Mouse (Mus musculus): ENCODE data around the gene Gdf3.
"Not testable (repeated sequence)": the region's sequence is repeated elsewhere in the genome, so short reads cannot be mapped to it uniquely, and the experiment has no call there.

The Gdf3 gene

DNA sequence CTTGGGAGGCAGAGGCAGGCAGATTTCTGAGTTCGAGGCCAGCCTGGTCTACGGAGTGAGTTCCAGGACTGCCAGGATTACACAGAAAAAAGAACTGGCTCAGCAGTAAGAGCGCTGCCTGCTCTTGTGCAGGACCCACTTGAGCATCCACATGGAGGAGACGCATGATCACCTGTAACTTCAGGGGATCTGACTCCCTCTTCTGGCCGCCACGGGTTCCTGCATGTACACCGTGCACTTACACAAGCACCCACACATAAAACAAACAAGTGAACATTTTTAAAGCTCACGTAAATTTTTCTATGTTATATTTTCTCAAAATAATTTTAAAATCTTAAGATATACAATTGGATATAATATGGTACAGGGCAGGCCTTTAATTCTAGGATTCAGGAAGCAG lies 4.4 kb downstream of the Gdf3 start:
- DNase-seq (ENCODE audit: low spot score): no peak

DNA sequence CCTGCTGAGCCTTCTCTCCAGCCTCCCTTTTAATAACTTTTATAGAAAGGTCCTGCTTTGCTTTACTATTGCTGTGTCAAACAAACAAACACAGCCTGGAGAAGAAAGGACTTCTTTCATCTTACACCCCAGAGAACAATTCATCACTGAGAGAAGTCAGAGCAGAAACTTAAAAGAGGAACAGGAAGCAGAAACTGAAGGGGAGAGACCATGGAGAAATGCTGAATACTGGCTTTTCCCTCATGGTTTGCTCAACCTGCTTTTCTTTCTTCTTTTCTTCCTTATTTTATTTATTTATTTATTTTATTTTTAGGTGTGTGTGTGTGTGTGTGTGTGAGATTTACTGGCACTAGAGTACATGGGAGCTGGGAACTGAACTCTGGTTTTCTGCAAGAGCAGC lies 5.6 kb downstream of the Gdf3 start:
- no peak for DNase-seq (ENCODE audit: low spot score)

DNA sequence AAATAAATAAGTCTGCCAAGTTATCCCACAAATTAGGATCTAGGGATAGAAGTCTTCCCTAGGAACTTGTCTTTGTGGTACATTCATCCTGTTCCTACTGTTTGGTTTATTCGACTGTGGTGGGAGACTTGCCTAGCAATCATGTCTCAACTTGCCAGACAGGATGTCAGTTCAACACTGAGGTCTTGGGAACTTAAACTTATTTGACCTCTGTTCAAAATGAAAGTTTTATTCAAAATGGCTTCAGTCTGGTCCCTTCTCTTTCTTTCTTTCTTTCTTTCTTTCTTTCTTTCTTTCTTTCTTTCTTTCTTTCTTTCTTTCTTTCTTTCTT lies 6.9 kb downstream of the Gdf3 start:
- no peak for DNase-seq (ENCODE audit: low spot score)

GRCm38 (mm10) chr6:122602242-122602991 lies 7.5 kb downstream of the Gdf3 start, which contains the start of gene Apobec1:
TSS of gene Apobec1 (minus strand) at chr6:122602444.
- DNase-seq (ENCODE audit: low spot score): peak; percentile 76

DNA sequence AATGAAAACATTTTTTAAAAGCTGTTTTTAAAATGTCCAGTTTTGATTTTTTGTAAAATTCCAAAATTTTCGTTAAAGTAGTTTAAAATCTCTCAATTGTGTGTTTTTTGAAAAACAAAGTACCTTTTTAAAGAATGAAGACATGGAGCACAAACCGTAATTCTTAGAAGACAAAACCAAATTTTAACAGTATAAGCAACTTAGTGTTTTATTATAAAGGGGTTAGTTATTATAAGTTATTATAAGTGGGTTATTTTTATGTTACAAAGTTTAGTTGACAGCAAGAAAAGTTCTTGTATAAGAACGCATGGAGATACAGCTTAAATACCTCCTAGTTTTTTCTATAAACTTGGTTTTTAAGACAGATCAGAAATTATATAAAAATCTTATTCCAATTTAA lies 8.3 kb downstream of the Gdf3 start:
- DNase-seq (ENCODE audit: low spot score): no peak

GRCm38 (mm10) chr6:122601031-122601430 lies 8.9 kb downstream of the Gdf3 start:
- no peak for DNase-seq (ENCODE audit: low spot score)

DNA sequence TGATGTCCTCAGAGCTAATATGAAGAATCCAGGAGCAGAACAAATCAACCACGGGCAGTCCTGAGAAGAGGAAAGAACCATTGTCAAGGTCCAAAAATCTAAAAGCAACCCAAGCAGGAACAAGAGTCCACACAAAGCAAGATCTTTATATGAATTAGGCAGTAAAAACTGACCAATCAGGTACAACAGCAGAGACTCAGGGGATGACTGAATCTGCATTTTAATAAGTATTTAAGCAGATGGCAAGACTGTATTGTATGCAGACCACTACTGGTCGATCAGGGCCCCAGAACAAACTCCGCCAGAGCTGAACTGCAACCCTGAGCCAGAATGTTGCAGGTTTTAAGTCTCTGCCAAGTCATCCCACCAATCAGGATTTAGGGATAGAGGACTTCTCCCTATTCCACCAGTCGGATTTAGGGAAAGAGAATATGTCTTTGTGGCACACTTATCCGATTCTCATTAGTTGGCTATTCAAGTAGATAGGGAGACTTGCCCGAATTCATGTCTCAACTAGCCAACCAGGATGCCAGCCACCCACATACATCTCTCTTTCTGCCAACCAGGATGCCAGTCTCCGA lies 9.7 kb downstream of the Gdf3 start:
- no peak for DNase-seq (ENCODE audit: low spot score)

DNA sequence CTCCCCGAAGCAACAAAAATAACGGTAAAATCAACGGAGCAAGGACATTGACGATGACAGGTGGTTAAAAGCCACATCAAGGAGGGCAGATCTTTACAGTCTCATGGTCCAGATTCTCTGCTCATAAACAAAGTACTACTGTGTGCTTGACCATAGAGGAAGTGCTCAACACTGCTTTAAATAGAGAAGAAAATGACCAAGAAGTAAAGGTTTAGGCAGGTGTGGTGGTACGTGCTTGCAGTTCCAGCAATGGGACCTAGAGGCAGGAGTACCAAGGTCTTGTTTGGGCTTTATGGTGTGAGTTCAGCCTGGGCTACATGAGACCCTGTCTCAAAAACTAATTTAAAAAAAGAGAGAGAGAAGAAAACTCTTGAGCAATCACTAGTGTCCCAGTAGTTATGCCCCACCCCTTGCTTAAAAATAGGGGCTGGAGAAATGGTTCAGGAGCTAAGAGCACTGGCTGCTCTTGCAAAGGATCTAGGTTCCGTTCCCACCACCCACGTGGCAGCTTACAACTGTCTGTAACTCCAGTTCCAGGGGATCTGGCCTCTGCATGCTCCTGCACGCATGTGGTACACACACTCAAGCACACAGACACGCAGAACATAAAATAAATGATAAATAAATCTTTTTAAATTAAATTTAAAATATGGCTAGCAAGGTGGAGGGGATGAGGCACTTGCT lies 10.7 kb downstream of the Gdf3 start:
- DNase-seq (ENCODE audit: low spot score): no peak

GRCm38 (mm10) chr6:122598436-122598835 lies 11.5 kb downstream of the Gdf3 start:
- DNase-seq (ENCODE audit: low spot score): no peak

DNA sequence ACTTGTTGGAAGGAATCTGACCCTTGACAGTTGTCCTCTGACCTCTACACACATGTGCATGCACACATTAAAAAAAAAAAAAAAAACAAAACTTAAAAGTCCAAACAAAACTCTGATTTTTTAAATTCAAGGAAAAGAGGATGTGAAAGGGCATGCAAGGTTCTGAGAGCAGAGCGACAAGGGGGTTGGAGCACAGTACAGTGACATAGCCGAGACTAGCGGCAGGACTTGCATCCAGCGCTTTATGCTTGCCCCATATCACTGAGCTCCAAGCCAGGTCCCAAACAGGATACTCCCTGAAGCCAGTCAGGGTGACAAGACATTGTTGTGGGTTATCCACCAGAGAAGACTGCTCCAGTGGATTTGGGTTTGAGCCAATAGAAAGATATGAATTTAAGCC lies 11.9 kb downstream of the Gdf3 start:
- no peak for DNase-seq (ENCODE audit: low spot score)

GRCm38 (mm10) chr6:122596608-122597007 lies 13.3 kb downstream of the Gdf3 start:
- DNase-seq (ENCODE audit: low spot score): no peak

DNA sequence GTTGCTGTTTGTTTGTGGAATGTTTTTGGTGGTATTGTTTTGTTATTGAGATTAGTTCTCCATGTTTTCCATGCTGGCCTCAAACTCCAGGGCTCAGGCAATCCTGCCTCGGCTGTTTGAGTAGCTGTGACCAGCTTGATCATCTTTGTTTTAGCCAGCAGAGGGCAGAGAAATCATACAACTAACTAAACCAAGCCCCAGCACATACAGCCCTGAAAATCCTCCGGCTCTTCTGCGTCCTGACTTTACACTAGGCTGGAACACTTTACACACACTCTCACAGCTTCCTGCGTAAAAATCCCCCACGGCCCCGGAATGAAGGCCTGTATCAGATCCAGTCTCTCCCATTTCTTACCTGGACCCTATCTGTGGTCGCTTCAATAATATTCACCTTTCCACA lies 14.2 kb downstream of the Gdf3 start:
- no peak for DNase-seq (ENCODE audit: low spot score)

GRCm38 (mm10) chr6:122592905-122593304 lies 17.0 kb downstream of the Gdf3 start:
- DNase-seq (ENCODE audit: low spot score): no peak

DNA sequence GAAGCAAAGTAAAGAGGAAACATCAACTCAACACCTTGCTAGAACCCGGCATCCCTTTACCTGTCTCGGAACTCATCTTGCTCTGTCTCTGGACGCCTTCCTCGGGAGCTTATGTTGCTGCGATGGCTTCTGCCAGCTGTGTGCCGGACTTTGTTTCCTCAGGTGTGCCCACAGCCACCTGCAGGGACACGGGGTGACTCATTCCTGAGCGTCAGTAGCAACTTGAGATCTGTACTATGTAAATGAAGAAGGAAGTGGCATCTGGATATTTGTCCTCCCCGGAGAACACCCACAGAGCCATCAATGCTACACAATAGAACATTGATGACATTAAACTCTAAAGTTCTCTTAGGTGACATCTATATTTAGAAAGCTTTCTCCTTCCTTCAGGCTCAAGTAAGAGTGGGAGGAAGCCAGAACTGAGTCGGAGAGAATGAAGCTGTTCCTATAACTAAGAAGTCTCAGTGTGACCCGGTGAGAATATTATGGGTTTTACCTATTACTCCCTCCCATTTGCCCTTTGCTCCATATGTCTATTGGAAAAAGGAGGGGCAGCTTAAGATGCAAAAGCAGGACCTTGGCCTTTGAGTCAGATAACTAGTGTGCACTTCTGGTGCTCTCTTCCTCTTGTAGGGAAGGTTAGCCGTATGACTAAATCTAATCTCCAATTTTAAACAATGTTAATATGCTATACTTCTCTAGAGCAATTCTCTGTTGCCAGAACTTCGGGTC lies 18.7 kb downstream of the Gdf3 start:
- no peak for DNase-seq (ENCODE audit: low spot score)

GRCm38 (mm10) chr6:122579086-122579485 lies 30.8 kb downstream of the Gdf3 start:
- DNase-seq (ENCODE audit: low spot score): no peak

- no peak for DNase-seq (ENCODE audit: low spot score)
Measured at GRCm38 (mm10) chr6:122577030-122577429, 32.9 kb downstream of the Gdf3 start.

DNA sequence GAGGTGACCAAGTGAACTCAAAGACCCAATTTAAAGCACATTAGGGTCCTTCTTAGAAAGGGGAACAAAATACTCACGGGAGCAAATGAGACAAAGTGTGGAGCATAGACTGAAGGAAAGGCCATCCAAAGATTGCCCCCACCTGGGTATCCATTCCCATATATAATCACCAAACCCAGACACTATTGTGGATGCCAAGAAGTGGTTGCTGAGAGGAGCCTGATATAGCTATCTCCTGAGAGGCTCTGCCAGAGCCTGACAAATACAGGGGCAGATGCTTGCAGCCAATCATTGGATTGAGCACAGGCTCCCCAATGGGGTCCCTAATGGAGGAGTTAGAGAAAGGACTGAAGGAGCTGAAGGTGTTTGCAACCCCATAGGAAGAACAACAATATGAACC lies 34.9 kb downstream of the Gdf3 start:
- not testable (repeated sequence) for DNase-seq (ENCODE audit: low spot score)

DNA sequence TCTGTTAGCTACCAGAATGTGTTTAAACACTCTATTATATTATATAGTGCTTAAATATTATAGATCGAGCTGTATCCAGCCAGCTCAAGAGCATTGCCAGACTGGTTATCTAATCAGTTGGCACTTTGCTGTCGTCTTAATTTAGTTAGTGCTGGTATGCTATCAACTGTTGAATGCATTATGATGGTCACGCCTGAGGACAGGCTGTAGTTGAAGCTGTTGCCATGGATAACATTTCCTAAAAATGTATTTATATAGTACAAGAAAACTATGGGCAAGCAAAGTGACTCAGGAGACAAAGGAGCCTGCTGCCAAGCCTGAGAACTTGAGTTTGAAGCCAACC lies 38.3 kb downstream of the Gdf3 start:
- no peak for DNase-seq (ENCODE audit: low spot score)

GRCm38 (mm10) chr6:122570695-122571616 lies 38.9 kb downstream of the Gdf3 start:
- DNase-seq (ENCODE audit: low spot score): no peak

- DNase-seq (ENCODE audit: low spot score): no peak
Measured at GRCm38 (mm10) chr6:122569762-122570161, 40.1 kb downstream of the Gdf3 start.

DNA sequence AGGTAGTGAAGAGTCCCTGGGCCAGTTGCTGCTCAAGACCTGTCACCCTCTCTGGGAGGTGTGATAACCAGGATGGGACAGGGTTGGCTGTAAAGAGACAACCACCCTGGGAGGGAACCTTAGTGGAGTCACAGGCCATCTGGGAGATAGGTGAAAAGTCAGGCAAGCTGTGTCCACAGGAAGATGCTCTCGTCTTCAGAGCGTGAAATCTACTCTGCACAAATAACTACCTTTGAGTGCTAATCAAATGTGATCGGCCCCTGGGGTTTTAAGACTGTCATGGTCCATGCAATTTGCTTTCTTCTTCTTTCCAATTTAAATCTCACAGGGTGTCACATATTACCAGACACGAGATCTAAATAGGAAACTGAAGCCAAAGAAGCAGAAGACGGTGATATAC lies 40.8 kb downstream of the Gdf3 start:
- DNase-seq (ENCODE audit: low spot score): no peak

Measured in c-Kit-positive CD71-positive TER-119-positive erythroid progenitor cells, embryonic 14.5 days (primary cell).